Mouse (Mus musculus) bone marrow, adult 2 months (tissue): Measurements from ENCODE around the gene Stk38.

Source experiments
- CTCF ChIP-seq: fragments of 200-500 bp; IDR thresholded peaks from 2 replicates; pipeline ENCODE4 v1.5.1; 2011; ENCODE audit warnings: low read length, control low read depth; ENCODE audit not compliant: control insufficient read depth, insufficient read depth
- POLR2A ChIP-seq: fragments of 200-500 bp; IDR thresholded peaks from 2 replicates; pipeline ENCODE4 v1.6.1; 2011; ENCODE audit warnings: low read depth, mild to moderate bottlenecking, control low read depth, low read length, borderline replicate concordance; ENCODE audit not compliant: control insufficient read depth

- TF ChIP-seq CTCF: no peak
- TF ChIP-seq POLR2A: no peak
Observed at GRCm38 (mm10) chr17:29034264-29034663, 26.5 kb upstream of the Stk38 start.
